Mouse (Mus musculus) cortical plate, adult 2 months (tissue): ENCODE results near the gene Dvl2. TPM values are rescaled to one million over a fixed set of nuclear protein-coding genes. Genes with fewer than 3 reads are reported as not detected.

Source experiments
- H3K27ac ChIP-seq: fragments of 200-500 bp; 2 replicates; pipeline ENCODE4 v1.5.1; 2012; ENCODE audit warnings: low read length, control low read depth, inconsistent platforms; ENCODE audit not compliant: insufficient read depth
- H3K4me1 ChIP-seq: fragments of 200-500 bp; 2 replicates; pipeline ENCODE4 v1.6.1; 2011; ENCODE audit warnings: low read length; ENCODE audit not compliant: control insufficient read depth, insufficient read depth
- H3K4me3 ChIP-seq: fragments of 200-500 bp; 2 replicates; pipeline ENCODE4 v1.5.1; 2011; ENCODE audit warnings: mild to moderate bottlenecking, low read length, control low read depth; ENCODE audit not compliant: insufficient read depth
- CTCF ChIP-seq: fragments of 200-500 bp; IDR thresholded peaks from 2 replicates; pipeline ENCODE4 v1.5.1; 2011; ENCODE audit warnings: mild to moderate bottlenecking, control low read depth, low read length; ENCODE audit not compliant: insufficient read depth; ENCODE audit errors: extremely low read depth
- POLR2A ChIP-seq: fragments of 200-500 bp; IDR thresholded peaks from 2 replicates; pipeline ENCODE4 v1.6.1; 2011; ENCODE audit warnings: mild to moderate bottlenecking, low read length, control low read depth; ENCODE audit not compliant: insufficient read depth; ENCODE audit errors: extremely low read depth
- polyA plus RNA-seq: library from polyadenylated mRNA; depleted of rRNA; stranded (reverse); fragments of >200 nt; gene quantifications from 2 replicates; pipeline ENCODE4 v1.2.3, GENCODE M21; 2012

Dvl2 gene
- polyA plus RNA-seq, 1 experiment, result 26.9 TPM

DNA sequence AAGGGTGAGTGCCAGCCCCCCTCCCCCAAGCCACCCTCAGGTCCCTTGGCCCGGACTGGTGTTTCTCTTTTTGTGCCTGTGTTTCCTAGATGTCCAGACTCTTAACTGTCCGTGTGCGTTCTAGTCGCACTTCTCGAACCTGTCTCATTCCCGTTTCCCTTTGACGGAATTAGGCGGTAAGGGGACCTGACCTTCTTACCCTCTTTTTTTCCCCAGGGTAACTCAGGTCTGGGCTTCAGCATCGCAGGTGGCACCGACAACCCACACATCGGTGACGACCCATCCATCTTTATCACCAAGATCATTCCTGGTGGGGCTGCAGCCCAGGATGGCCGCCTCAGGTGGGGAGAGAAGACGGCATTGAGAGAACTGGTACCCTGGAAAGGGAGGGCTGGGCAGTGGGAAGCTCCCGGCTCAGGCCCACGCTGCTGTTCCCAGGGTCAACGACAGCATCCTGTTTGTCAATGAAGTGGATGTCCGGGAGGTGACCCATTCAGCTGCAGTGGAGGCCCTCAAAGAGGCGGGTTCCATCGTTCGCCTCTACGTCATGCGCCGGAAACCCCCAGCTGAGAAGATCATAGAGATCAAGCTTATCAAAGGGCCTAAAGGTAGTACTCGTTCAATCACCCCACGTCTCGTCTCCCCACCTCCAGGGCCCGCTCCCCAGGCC lies 30.4 kb downstream of the Dvl2 start:
- TF ChIP-seq POLR2A, result no peak
- TF ChIP-seq CTCF, result no peak
- peaks cover 11% of the 10 kb centered on the region for H3K4me1 ChIP-seq
- H3K4me3 ChIP-seq, result no peak overlapping the region
- no peak overlapping the region for H3K27ac ChIP-seq

GRCm38 (mm10) chr11:70031321-70031670 lies 30.9 kb downstream of the Dvl2 start:
- TF ChIP-seq CTCF, result no peak
- TF ChIP-seq POLR2A, result no peak
- H3K27ac ChIP-seq, result no peak overlapping the region
- no peak overlapping the region for H3K4me3 ChIP-seq
- H3K4me1 ChIP-seq, result peaks cover 8% of the 10 kb centered on the region

DNA sequence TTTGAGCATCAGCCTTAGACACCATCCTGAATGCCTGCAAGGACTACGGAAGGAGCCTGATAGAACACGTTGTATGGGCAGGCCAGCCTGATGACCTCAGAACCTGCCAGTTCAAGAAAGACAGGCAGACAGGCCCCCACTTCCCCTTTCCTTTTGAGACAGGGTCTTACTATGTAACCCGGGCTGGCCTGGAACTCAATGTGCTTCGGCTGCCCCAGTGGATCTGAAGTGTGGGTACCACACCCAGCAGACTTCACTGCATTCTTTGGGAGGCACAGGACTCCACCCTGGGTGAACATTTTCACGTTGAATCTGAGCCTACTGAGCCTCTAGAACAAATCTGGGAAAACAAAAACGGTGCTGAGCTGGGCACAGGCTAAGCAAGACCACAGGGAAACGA lies 37.8 kb downstream of the Dvl2 start:
- no peaks in the 10 kb centered on the region for H3K4me1 ChIP-seq
- no peak overlapping the region for H3K27ac ChIP-seq
- TF ChIP-seq CTCF, result no peak
- no peak for TF ChIP-seq POLR2A

GRCm38 (mm10) chr11:70039631-70040030 lies 39.2 kb downstream of the Dvl2 start:
- H3K27ac ChIP-seq, result no peak overlapping the region
- TF ChIP-seq CTCF, result no peak
- TF ChIP-seq POLR2A, result no peak
- H3K4me3 ChIP-seq, result no peak overlapping the region
- H3K4me1 ChIP-seq, result no peaks in the 10 kb centered on the region

More for the DNA sequence above, 37.8 kb downstream of the Dvl2 start:
- no peak overlapping the region for H3K4me3 ChIP-seq

DNA sequence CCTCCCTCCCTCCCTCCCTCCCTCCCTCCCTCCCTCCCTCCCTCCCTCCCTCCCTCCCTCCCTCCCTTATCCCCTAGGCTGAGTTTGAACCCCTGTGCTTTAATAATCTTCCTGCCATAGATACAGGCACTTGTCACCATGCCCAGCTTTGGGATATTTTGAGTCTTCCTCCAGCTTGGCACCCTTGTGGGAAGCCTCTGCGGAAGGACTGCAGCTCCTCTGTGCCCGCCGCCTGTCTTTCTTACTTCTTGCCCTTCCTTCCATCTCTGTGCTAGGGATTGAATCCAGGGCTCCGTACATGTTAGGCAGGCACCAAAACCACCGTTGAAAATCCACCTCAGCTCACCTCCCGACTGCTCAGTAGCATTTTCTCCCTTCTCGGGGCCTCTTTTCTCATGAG lies 39.8 kb downstream of the Dvl2 start:
- no peaks in the 10 kb centered on the region for H3K4me1 ChIP-seq
- TF ChIP-seq CTCF, result no peak
- no peak for TF ChIP-seq POLR2A
- H3K4me3 ChIP-seq, result no peak overlapping the region
- H3K27ac ChIP-seq, result no peak overlapping the region

- Histone ChIP-seq H3K4me1 (no peaks in the 10 kb centered on the region), H3K4me3 (no peak overlapping the region), H3K27ac (no peak overlapping the region)
- TF ChIP-seq POLR2A (no peak), CTCF (no peak)
Measured at GRCm38 (mm10) chr11:70042309-70043085, 42.1 kb downstream of the Dvl2 start.

GRCm38 (mm10) chr11:70043665-70044064 lies 43.3 kb downstream of the Dvl2 start:
- no peak overlapping the region for H3K27ac ChIP-seq
- no peak overlapping the region for H3K4me3 ChIP-seq
- no peak for TF ChIP-seq POLR2A
- TF ChIP-seq CTCF, result no peak
- H3K4me1 ChIP-seq, result no peaks in the 10 kb centered on the region

GRCm38 (mm10) chr11:70045435-70045834 lies 45.0 kb downstream of the Dvl2 start:
- no peaks in the 10 kb centered on the region for H3K4me1 ChIP-seq
- H3K4me3 ChIP-seq, result no peak overlapping the region
- no peak for TF ChIP-seq CTCF
- no peak for TF ChIP-seq POLR2A
- H3K27ac ChIP-seq, result no peak overlapping the region

DNA sequence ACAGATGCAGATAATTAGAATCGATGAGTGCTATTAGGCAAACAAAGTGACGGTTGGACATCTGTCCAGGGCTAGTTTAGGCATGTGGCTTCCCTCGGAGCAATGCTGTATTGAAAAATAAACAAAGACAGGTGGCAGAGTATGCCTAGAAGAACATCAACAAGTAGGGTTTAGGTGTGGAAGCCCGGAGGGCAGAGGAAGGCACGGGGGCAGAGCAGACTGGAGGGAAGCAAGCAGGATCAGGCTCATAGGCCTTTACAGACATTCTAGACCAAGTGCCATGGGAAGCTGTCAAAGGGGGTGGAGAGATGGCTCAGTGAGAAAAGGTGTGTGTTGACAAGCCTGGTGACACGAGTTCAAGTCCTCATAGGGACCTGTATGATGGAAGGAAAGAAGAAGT lies 49.0 kb downstream of the Dvl2 start:
- Histone ChIP-seq H3K4me1 (no peaks in the 10 kb centered on the region), H3K27ac (no peak overlapping the region), H3K4me3 (no peak overlapping the region)
- TF ChIP-seq POLR2A (no peak), CTCF (no peak)

DNA sequence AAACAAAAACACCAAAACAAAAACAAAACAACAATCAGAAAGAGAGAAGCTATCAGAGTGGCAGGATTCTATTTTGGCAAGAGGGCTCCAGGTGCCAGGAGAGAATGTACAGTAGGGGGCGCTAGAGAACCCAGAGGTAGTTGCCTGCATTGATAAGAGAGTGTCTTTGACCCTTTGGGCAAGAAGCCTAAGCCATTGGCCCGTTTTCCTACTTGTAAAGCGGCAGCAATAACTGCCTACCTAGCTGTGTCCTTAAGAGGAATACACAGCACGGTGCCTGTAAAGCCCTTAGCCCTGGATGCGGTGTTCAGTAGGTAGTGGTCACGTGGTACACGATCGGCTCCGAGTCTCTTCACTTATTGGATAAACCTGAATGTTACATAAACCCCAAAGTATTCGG lies 49.4 kb downstream of the Dvl2 start:
- no peak overlapping the region for H3K27ac ChIP-seq
- TF ChIP-seq POLR2A (no peak), CTCF (peak; percentile 33; the same call in 1 of the 2 replicates)

More for the DNA sequence above, 49.4 kb downstream of the Dvl2 start:
- no peak overlapping the region for H3K4me3 ChIP-seq
- no peaks in the 10 kb centered on the region for H3K4me1 ChIP-seq
